Mouse (Mus musculus): ENCODE data around the gene Vmn2r6.
A peak's percentile ranks its signal among the peaks of the same experiment; 100 is the strongest.
"Not testable (repeated sequence)": the region's sequence is repeated elsewhere in the genome, so short reads cannot be mapped to it uniquely, and the experiment has no call there.

Vmn2r6 gene

DNA sequence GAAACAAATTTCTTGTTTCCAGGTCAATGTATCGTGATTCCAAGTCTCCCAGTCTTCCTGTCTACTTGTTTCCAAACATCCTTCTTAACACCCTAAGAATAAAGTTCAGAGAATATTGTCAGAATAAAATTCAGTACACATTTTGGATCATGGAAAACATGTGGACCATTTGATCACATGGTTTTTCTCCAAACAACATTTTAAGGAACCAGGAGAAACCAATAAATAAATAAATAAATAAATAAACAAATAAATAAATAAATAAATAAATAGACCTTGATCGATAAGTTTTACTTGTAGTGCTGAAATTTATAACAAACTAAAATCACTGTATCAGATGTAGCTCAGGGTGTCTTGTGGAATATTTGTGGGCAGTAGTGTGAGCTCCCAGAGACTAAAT lies at the start of gene Vmn2r6:
Gene Vmn2r6 (minus strand): TSS at position 101 of the 400 bp plus-strand sequence.
- not testable (repeated sequence) for ATAC-seq (ENCODE audit: low TSS enrichment)

DNA sequence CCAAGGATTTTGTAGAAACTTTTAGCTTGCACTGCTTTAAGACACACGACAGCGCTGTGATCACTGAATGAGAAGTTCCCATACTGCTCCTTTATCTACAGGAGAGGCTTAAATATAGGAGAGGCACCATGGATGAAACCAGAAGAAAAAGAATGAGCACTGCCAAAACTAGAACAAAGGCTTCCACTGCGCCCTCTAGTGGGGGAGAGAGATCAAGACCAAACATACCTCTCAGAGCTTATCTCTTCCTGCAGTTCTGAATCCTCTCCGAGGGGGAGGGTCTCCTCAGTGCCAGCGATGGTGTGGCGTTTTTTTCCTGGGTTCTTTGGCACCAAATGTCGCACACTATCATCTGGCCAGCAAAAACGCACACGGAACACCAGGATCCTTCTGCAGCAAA lies 22.0 kb upstream of the Vmn2r6 start:
- ATAC-seq (ENCODE audit: low TSS enrichment), result peak; percentile 74

DNA sequence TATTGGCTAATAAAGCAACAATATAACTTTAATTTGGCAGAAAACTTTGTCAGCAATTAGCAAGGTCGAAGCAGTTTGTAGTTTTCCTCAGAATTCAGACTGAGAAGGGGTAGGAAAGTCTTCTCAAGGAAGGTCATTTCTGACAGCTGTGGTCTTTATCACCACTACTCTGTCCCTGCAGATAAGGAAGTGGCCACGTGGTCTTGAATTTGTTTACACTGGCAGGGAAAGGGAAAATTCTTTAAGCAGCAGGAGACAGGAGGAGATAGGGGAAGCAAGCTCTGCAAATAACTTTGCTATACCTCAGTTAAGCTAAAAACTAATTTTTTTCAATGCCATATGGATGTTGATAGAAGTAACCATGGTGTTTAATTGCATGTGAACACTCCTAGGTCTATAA lies 3.2 kb upstream of the Vmn2r6 start:
- ATAC-seq (ENCODE audit: low TSS enrichment), result not testable (repeated sequence)

DNA sequence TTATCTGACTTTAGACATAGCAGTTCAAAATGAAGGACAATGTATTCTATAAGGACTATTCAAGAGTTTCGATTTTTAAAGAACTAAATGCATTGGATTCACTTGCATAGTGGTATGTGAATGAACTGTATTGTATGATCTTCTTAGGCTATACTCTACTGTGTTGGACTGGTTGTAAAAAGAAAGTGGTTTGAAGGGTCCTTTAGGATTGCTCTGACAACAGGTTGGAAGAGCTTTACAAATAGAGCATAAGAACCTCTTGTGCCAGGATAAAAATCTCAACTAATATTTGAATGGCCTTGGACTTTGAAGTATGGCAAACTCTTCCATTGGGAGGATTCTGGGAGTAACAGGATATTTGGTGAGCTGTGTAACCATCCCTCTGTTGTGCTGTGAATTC lies 42.0 kb downstream of the Vmn2r6 start:
- not testable (repeated sequence) for ATAC-seq (ENCODE audit: low TSS enrichment)

DNA sequence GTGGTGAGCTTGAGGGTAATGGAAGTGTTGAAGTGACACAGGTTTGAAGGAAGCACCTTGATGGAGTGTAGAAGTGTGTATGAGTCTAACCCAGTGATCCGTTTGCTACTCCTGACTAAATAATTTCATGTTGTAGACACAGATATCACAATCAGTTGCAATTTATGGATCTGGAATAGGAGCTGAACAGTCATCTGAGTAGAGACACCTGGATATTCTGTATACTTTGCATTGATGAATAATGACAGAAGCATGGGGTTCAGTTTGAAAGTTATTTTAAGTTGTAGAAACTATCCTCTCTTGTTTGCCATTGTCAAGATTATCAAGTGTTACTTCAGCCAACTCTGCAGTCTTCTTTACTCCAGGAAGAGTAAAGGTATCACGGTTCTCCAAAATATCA lies 55.9 kb downstream of the Vmn2r6 start, which contains the start of gene Vmn2r5:
Gene Vmn2r5 (minus strand): TSS at position 101 of the 400 bp plus-strand sequence.
- not testable (repeated sequence) for ATAC-seq (ENCODE audit: low TSS enrichment)

Data from frontal cortex, adult (tissue).